Mouse (Mus musculus): Measurements from ENCODE around the gene Olfr1135. TPM values are rescaled to one million over a fixed set of nuclear protein-coding genes. Genes with fewer than 3 reads are reported as not detected.

Olfr1135 gene
- polyA plus RNA-seq, 1 experiment from 2014 or later, result not detected

Other genes with a start within 250 kb of the Olfr1135 start
- not detected in 2 replicates for gene Olfr1124, start 243.4 kb downstream of the Olfr1135 start, polyA plus RNA-seq (2015; fragmentation: Nextera tagmentation; extraction: Ambion mirVana)
- gene Olfr1126, start 219.7 kb downstream of the Olfr1135 start, polyA plus RNA-seq (2015; fragmentation: Nextera tagmentation; extraction: Ambion mirVana), result not detected in 2 replicates
- gene Pramel7, start 176.6 kb downstream of the Olfr1135 start, polyA plus RNA-seq (2015; fragmentation: Nextera tagmentation; extraction: Ambion mirVana), result not detected in 2 replicates
- not detected in 2 replicates for gene Pramel6, start 167.1 kb downstream of the Olfr1135 start, polyA plus RNA-seq (2015; fragmentation: Nextera tagmentation; extraction: Ambion mirVana)
- gene Olfr153, start 141.9 kb downstream of the Olfr1135 start, polyA plus RNA-seq (2015; fragmentation: Nextera tagmentation; extraction: Ambion mirVana), result not detected in 2 replicates
- not detected in 2 replicates for gene Olfr1128, start 128.1 kb downstream of the Olfr1135 start, polyA plus RNA-seq (2015; fragmentation: Nextera tagmentation; extraction: Ambion mirVana)
- not detected in 2 replicates for gene Olfr1129, start 99.8 kb downstream of the Olfr1135 start, polyA plus RNA-seq (2015; fragmentation: Nextera tagmentation; extraction: Ambion mirVana)
- not detected in 2 replicates for gene Olfr1130, start 67.5 kb downstream of the Olfr1135 start, polyA plus RNA-seq (2015; fragmentation: Nextera tagmentation; extraction: Ambion mirVana)
- not detected in 2 replicates for gene Olfr1131, start 46.6 kb downstream of the Olfr1135 start, polyA plus RNA-seq (2015; fragmentation: Nextera tagmentation; extraction: Ambion mirVana)
- gene Olfr1132, start 36.1 kb downstream of the Olfr1135 start, polyA plus RNA-seq (2015; fragmentation: Nextera tagmentation; extraction: Ambion mirVana), result not detected in 2 replicates
- not detected in 2 replicates for gene Olfr1133, start 26.3 kb downstream of the Olfr1135 start, polyA plus RNA-seq (2015; fragmentation: Nextera tagmentation; extraction: Ambion mirVana)
- not detected in 2 replicates for gene Olfr1134, start 15.2 kb downstream of the Olfr1135 start, polyA plus RNA-seq (2015; fragmentation: Nextera tagmentation; extraction: Ambion mirVana)
- not detected in 2 replicates for gene Olfr1136, start 20.3 kb upstream of the Olfr1135 start, polyA plus RNA-seq (2015; fragmentation: Nextera tagmentation; extraction: Ambion mirVana)
- not detected in 2 replicates for gene Olfr1137, start 39.5 kb upstream of the Olfr1135 start, polyA plus RNA-seq (2015; fragmentation: Nextera tagmentation; extraction: Ambion mirVana)
- not detected in 2 replicates for gene Olfr1138, start 66.3 kb upstream of the Olfr1135 start, polyA plus RNA-seq (2015; fragmentation: Nextera tagmentation; extraction: Ambion mirVana)
- not detected in 2 replicates for gene Olfr1140, start 70.1 kb upstream of the Olfr1135 start, polyA plus RNA-seq (2015; fragmentation: Nextera tagmentation; extraction: Ambion mirVana)
- gene Olfr1141, start 80.3 kb upstream of the Olfr1135 start, polyA plus RNA-seq (2015; fragmentation: Nextera tagmentation; extraction: Ambion mirVana), result not detected in 2 replicates
- not detected in 2 replicates for gene Olfr152, start 105.8 kb upstream of the Olfr1135 start, polyA plus RNA-seq (2015; fragmentation: Nextera tagmentation; extraction: Ambion mirVana)
- gene Olfr1143, start 126.9 kb upstream of the Olfr1135 start, polyA plus RNA-seq (2015; fragmentation: Nextera tagmentation; extraction: Ambion mirVana), result not detected in 2 replicates
- not detected in 2 replicates for gene Olfr1145, start 136.2 kb upstream of the Olfr1135 start, polyA plus RNA-seq (2015; fragmentation: Nextera tagmentation; extraction: Ambion mirVana)
- gene Olfr1148, start 156.9 kb upstream of the Olfr1135 start, polyA plus RNA-seq (2015; fragmentation: Nextera tagmentation; extraction: Ambion mirVana), result not detected in 2 replicates
- not detected in 2 replicates for gene Olfr1150-ps1, start 170.3 kb upstream of the Olfr1135 start, polyA plus RNA-seq (2015; fragmentation: Nextera tagmentation; extraction: Ambion mirVana)
- not detected in 2 replicates for gene Olfr1151, start 182.2 kb upstream of the Olfr1135 start, polyA plus RNA-seq (2015; fragmentation: Nextera tagmentation; extraction: Ambion mirVana)
- gene Olfr1152, start 192.8 kb upstream of the Olfr1135 start, polyA plus RNA-seq (2015; fragmentation: Nextera tagmentation; extraction: Ambion mirVana), result 0.02 TPM in 1 of 2 replicates, not detected in the other
- gene Olfr1153, start 221.3 kb upstream of the Olfr1135 start, polyA plus RNA-seq (2015; fragmentation: Nextera tagmentation; extraction: Ambion mirVana), result not detected in 2 replicates
- gene Olfr1154, start 231.5 kb upstream of the Olfr1135 start, polyA plus RNA-seq (2015; fragmentation: Nextera tagmentation; extraction: Ambion mirVana), result not detected in 2 replicates